Mouse (Mus musculus): ENCODE measurements at regions not wholly inside any gene's neighbourhood (a gene's known extent, or its start where the extent isn't known, plus 50 kb on each side); places are given as distances from the start of the nearest gene placed in this dataset.

GRCm38 (mm10) chr16:93515456-93515941 lies 88.4 kb downstream of the Setd4 start:
- TF ChIP-seq TCF12 (IDR thresholded peaks at IDR 0.05; ENCODE audit: insufficient read depth, poor library complexity, severe bottlenecking) (peak; percentile 38), POLR2A (IDR thresholded peaks at IDR 0.05; ENCODE audit: insufficient read length, low read depth) (no peak), TCF3 (IDR thresholded peaks at IDR 0.05; ENCODE audit: insufficient read length, low read depth) (no peak), POLR2AphosphoS2 (IDR thresholded peaks at IDR 0.05; ENCODE audit: insufficient read length, low read depth) (no peak), MAX (IDR thresholded peaks at IDR 0.05; ENCODE audit: low read depth) (no peak), MYOG (IDR thresholded peaks at IDR 0.05; ENCODE audit: control insufficient read depth in 1 of 3, insufficient read depth in 1 of 3, insufficient read length in 2 of 3, low read depth in 2 of 3) (peak in 2 of 3 experiments; percentile 31 to 52), USF1 (IDR thresholded peaks at IDR 0.05; ENCODE audit: low read depth) (no peak), CEBPB (IDR thresholded peaks at IDR 0.05; ENCODE audit: insufficient read depth, poor library complexity, severe bottlenecking) (0 out of 2 replicates have a peak, but pooled peaks have one; percentile 4)
